In the genomic region with DNA sequence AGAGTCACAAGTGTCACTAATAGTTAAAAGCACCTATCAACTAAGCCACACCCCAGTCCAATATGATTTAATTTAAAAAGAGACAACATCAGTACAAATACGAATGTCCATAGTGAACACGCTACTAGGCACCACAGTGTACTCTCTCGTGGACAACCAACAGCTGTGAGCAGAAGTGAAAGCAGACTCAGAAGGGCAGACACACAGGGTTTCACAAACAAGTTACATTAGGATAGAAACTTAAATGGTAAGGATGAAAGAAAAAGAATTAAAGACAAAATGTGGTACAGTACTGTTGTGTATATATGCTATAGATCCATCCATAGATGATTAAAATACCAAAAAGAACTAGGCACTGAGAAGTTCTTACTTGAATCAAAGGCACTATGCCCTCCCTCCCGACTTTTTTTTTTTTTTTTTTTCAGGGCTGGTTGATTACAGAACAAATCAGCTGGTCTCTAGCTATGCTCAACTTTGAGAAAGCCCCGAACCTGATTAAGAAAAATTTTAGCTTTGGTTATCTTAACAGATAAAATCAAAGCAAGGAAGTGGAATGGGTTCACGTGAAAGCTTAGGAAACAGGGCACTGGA, we compare ENCODE assay signal across 10 mouse cellular contexts. TPM values are rescaled to one million over a fixed set of nuclear protein-coding genes. Genes with fewer than 3 reads are reported as not detected.
DNase-seq lines count a peak whose midpoint lies in the region; ATAC-seq lines count a peak whose summit lies in the region.
"Had no signal": no experiment of that assay in that cellular context is flagged by ENCODE, and none has a peak within 500 bp of the region (broad histone marks: within the 10 kb centered on the region; RNA-seq: fewer than 3 reads in every experiment).

No protein-coding gene starts in this region.

- no peaks in the 10 kb centered on the region for H3K36me3 ChIP-seq in midbrain, embryonic 11.5 days (ENCODE audit: control insufficient read depth, insufficient read depth, low read length)
- peaks cover 13% of the 10 kb centered on the region for H3K36me3 ChIP-seq in midbrain, embryonic 10.5 days
- no peaks in the 10 kb centered on the region for H3K36me3 ChIP-seq in forebrain, embryonic 16.5 days (ENCODE audit: control insufficient read depth, insufficient read depth)
- no peaks in the 10 kb centered on the region for H3K36me3 ChIP-seq in liver, embryonic 16.5 days (ENCODE audit: control insufficient read depth, insufficient read depth)
- H3K36me3 ChIP-seq in splenic B cell, adult 2 months (ENCODE audit: control insufficient read depth, insufficient read depth, low read length, poor library complexity, severe bottlenecking): no peaks in the 10 kb centered on the region

- no peaks in the 10 kb centered on the region for H3K27me3 ChIP-seq in midbrain, embryonic 11.5 days (ENCODE audit: control insufficient read depth, insufficient read depth, low read length)
- H3K27me3 ChIP-seq in midbrain, embryonic 10.5 days (ENCODE audit: low read depth, poor library complexity, severe bottlenecking): no peaks in the 10 kb centered on the region
- H3K27me3 ChIP-seq in forebrain, embryonic 16.5 days (replicated peaks; ENCODE audit: control insufficient read depth, insufficient read depth, low read length): no peaks in the 10 kb centered on the region
- H3K27me3 ChIP-seq in liver, embryonic 16.5 days (ENCODE audit: control insufficient read depth, insufficient read depth, low read depth, low read length): no peaks in the 10 kb centered on the region
- H3K27me3 ChIP-seq in splenic B cell, adult 2 months (ENCODE audit: control insufficient read depth, insufficient read depth, low read length, poor library complexity, severe bottlenecking): no peaks in the 10 kb centered on the region

- H3K27ac ChIP-seq in midbrain, embryonic 11.5 days (ENCODE audit: low read depth, low read length): no peak overlapping the region
- no peak overlapping the region for H3K27ac ChIP-seq in midbrain, embryonic 10.5 days (replicated peaks)
- H3K27ac ChIP-seq in forebrain, embryonic 16.5 days (ENCODE audit: low read length): no peak overlapping the region
- H3K27ac ChIP-seq in liver, embryonic 16.5 days (ENCODE audit: low read length): no peak overlapping the region

- H3K9ac ChIP-seq in midbrain, embryonic 11.5 days (ENCODE audit: low read length): no peak overlapping the region
- H3K9ac ChIP-seq in forebrain, embryonic 16.5 days (replicated peaks; ENCODE audit: low read depth, low read length): no peak overlapping the region
- no peak overlapping the region for H3K9ac ChIP-seq in liver, embryonic 16.5 days (ENCODE audit: low read depth, low read length)

- DNase-seq in midbrain, embryonic 11.5 days (ENCODE audit: low spot score, missing footprints): peak; percentile 69
- DNase-seq in midbrain, embryonic 10.5 days (ENCODE audit: low spot score): no peak
- DNase-seq in splenic B cell, adult 2 months (ENCODE audit: low read depth, low spot score): peak; percentile 63
- no peak for DNase-seq in cerebellum, postnatal 14 days
- DNase-seq in layer of hippocampus, adult 8-10 months (ENCODE audit: low spot score in 2 of 2): no peak
- DNase-seq: adrenal gland, postnatal 14 days; kidney, adult 18-20 months; spleen, adult 18-20 months had no signal

- H3K4me1 ChIP-seq in midbrain, embryonic 11.5 days (ENCODE audit: control insufficient read depth, insufficient read depth, low read length): peaks cover 12% of the 10 kb centered on the region
- peaks cover 16% of the 10 kb centered on the region for H3K4me1 ChIP-seq in midbrain, embryonic 10.5 days
- peaks cover 26% of the 10 kb centered on the region for H3K4me1 ChIP-seq in forebrain, embryonic 16.5 days (replicated peaks; ENCODE audit: control insufficient read depth, insufficient read depth, low read length)
- H3K4me1 ChIP-seq in liver, embryonic 16.5 days (ENCODE audit: control insufficient read depth, low read depth, low read length): peaks cover 15% of the 10 kb centered on the region

- ATAC-seq in midbrain, embryonic 11.5 days (ENCODE audit: low FRiP score): no peak
- no peak for ATAC-seq in forebrain, embryonic 16.5 days
- no peak for ATAC-seq in liver, embryonic 16.5 days (ENCODE audit: low read depth)

- no peak overlapping the region for H3K4me2 ChIP-seq in midbrain, embryonic 11.5 days
- peak overlapping the region; percentile 62 for H3K4me2 ChIP-seq in forebrain, embryonic 16.5 days (ENCODE audit: low read length)
- peak overlapping the region; percentile 63; the same call in 1 of the 2 replicates for H3K4me2 ChIP-seq in liver, embryonic 16.5 days (ENCODE audit: low read depth, low read length)

- H3K4me3 ChIP-seq in midbrain, embryonic 11.5 days (ENCODE audit: low read depth, low read length): no peak overlapping the region
- no peak overlapping the region for H3K4me3 ChIP-seq in midbrain, embryonic 10.5 days
- no peak overlapping the region for H3K4me3 ChIP-seq in forebrain, embryonic 16.5 days (replicated peaks; ENCODE audit: low read length)
- H3K4me3 ChIP-seq in liver, embryonic 16.5 days (ENCODE audit: low read depth, low read length): peak overlapping the region; percentile 92; the same call in 1 of the 2 replicates

- no peaks in the 10 kb centered on the region for H3K9me3 ChIP-seq in midbrain, embryonic 11.5 days (ENCODE audit: control insufficient read depth, low read length)
- H3K9me3 ChIP-seq in midbrain, embryonic 10.5 days (replicated peaks): no peaks in the 10 kb centered on the region
- H3K9me3 ChIP-seq in forebrain, embryonic 16.5 days (ENCODE audit: control insufficient read depth, low read length): no peaks in the 10 kb centered on the region
- H3K9me3 ChIP-seq in liver, embryonic 16.5 days (replicated peaks; ENCODE audit: control insufficient read depth, low read length): no peaks in the 10 kb centered on the region

- 91% methylated on average over 6 of the region's 6 CpGs for WGBS in midbrain, embryonic 11.5 days
- WGBS in midbrain, embryonic 10.5 days: 90% methylated on average over 6 of the region's 6 CpGs
- 84% methylated on average over 6 of the region's 6 CpGs for WGBS in forebrain, embryonic 16.5 days
- WGBS in liver, embryonic 16.5 days (ENCODE audit: insufficient replicate concordance): 46% methylated on average over 6 of the region's 6 CpGs

RNA-seq across cellular contexts. Expression of a gene that starts 2.8 kb away (rescaled TPM):
- polyA plus RNA-seq in midbrain, embryonic 11.5 days (2014; fragmentation: Nextera tagmentation; extraction: Ambion mirVana): 9.9 and 10.1 TPM in 2 replicates
- polyA plus RNA-seq in midbrain, embryonic 10.5 days (2016; fragmentation: Nextera tagmentation; extraction: Ambion mirVana): 5.4 and 6.4 TPM in 2 replicates
- polyA plus RNA-seq in forebrain, embryonic 16.5 days (2015; fragmentation: Nextera tagmentation; extraction: Ambion mirVana): 9.2 and 9.8 TPM in 2 replicates
- polyA plus RNA-seq in liver, embryonic 16.5 days (2015; fragmentation: Nextera tagmentation; extraction: Ambion mirVana): 2.8 and 3.2 TPM in 2 replicates
- total RNA-seq in layer of hippocampus, adult 8-10 months (2022): 10 to 100 TPM; 49.3 to 71.1 (median 61.7) TPM

Comparison
In these comparisons a context has a peak if more than half of its experiments do, and no peak if none do; other contexts are left out.
1. DNase-seq: peak in midbrain, embryonic 11.5 days (single experiment) and splenic B cell, adult 2 months (single experiment); none in midbrain, embryonic 10.5 days (single experiment), cerebellum, postnatal 14 days (0 of 2) and layer of hippocampus, adult 8-10 months (0 of 2).